Mouse (Mus musculus) MEL (cell line): ENCODE measurements at regions not wholly inside any gene's neighbourhood (a gene's known extent, or its start where the extent isn't known, plus 50 kb on each side); places are given as distances from the start of the nearest gene placed in this dataset.

Experiments used
- CHD2 ChIP-seq: IDR thresholded peaks from 2 replicates; pipeline ENCODE4 v1.6.1; 2011; ENCODE audit warnings: low read length, improper control_type of control experiment
- CTCF ChIP-seq, 3 experiments: IDR thresholded peaks in 2 of 3; conservative IDR thresholded peaks in 1 of 3; 2 replicates each; pipeline ENCODE4 v1.5.1; 2011 to 2012; ENCODE audit warnings: low read length in 3 of 3, low read depth in 2 of 3, mild to moderate bottlenecking in 2 of 3, improper control_type of control experiment in 1 of 3, inconsistent platforms in 1 of 3, mixed read lengths in 1 of 3, moderate library complexity in 1 of 3; ENCODE audit not compliant: control insufficient read depth in 1 of 3, insufficient read depth in 1 of 3, poor library complexity in 1 of 3, severe bottlenecking in 1 of 3
- ETS1 ChIP-seq: IDR thresholded peaks from 2 replicates; pipeline ENCODE4 v1.6.1; 2012; ENCODE audit warnings: low read depth, mild to moderate bottlenecking, inconsistent platforms, low read length, improper control_type of control experiment, moderate library complexity
- HCFC1 ChIP-seq: IDR thresholded peaks from 2 replicates; pipeline ENCODE4 v1.6.1; 2012; ENCODE audit warnings: low read depth, mild to moderate bottlenecking, inconsistent platforms, low read length, improper control_type of control experiment, moderate library complexity
- MAFK ChIP-seq: IDR thresholded peaks from 2 replicates; pipeline ENCODE4 v1.6.1; 2011; ENCODE audit warnings: low read depth, mild to moderate bottlenecking, low read length, improper control_type of control experiment, borderline replicate concordance
- MAX ChIP-seq: IDR thresholded peaks from 2 replicates; pipeline ENCODE4 v1.6.1; 2011; ENCODE audit warnings: low read length, improper control_type of control experiment
- MXI1 ChIP-seq: IDR thresholded peaks from 2 replicates; pipeline ENCODE4 v1.6.1; 2011; ENCODE audit warnings: mild to moderate bottlenecking, low read depth, low read length, improper control_type of control experiment
- NELFE ChIP-seq: IDR thresholded peaks from 2 replicates; pipeline ENCODE4 v1.6.1; 2011; ENCODE audit warnings: low read depth, low read length, improper control_type of control experiment
- POLR2A ChIP-seq, 2 experiments: IDR thresholded peaks; 2 replicates each; pipeline ENCODE4 v1.6.1; 2011 to 2012; ENCODE audit warnings: low read length in 2 of 2, mild to moderate bottlenecking in 2 of 2, control low read depth in 1 of 2, improper control_type of control experiment in 1 of 2, low read depth in 1 of 2, moderate library complexity in 1 of 2; ENCODE audit not compliant: control insufficient read depth in 1 of 2, insufficient read depth in 1 of 2, poor library complexity in 1 of 2
- RCOR1 ChIP-seq: IDR thresholded peaks from 2 replicates; pipeline ENCODE4 v1.6.1; 2012; ENCODE audit warnings: low read depth, mild to moderate bottlenecking, inconsistent platforms, low read length, improper control_type of control experiment
- SIN3A ChIP-seq: IDR thresholded peaks from 2 replicates; pipeline ENCODE4 v1.6.1; 2012; ENCODE audit warnings: low read length, improper control_type of control experiment, inconsistent platforms
- TAL1 ChIP-seq: IDR thresholded peaks from 2 replicates; pipeline ENCODE4 v1.6.1; 2012; ENCODE audit warnings: mild to moderate bottlenecking, inconsistent platforms, low read length, moderate library complexity, mixed read lengths
- TBP ChIP-seq: IDR thresholded peaks from 2 replicates; pipeline ENCODE4 v1.8.0; 2011; ENCODE audit warnings: low read depth, low read length, improper control_type of control experiment

DNA sequence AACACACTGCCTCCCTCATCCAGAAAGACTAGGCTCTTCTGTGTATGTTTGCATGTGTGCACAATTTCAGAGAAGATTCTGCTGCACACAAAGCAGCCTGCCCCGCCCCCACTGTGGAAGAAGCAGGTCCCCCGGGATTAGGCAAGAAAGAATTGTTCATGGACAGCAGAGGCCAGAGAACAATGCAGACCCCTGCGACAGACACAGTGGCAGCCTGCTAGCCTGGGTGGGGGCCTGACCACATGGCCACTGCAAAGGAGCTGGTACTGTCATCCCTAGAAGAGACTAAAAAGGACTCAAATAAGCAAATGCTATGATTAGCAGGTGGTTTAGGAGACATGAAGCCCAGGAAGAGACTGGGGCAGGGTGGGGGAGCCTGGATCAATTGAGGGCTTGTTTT lies 329.7 kb upstream of the Onecut1 start:
- TF ChIP-seq SIN3A, result no peak
- TF ChIP-seq CTCF (IDR thresholded peaks at IDR 0.05 in 2 of 3, conservative IDR thresholded peaks at IDR 0.05 in 1 of 3; ENCODE audit: control insufficient read depth in 1 of 3, insufficient read depth in 1 of 3, low read depth in 2 of 3, low read length in 3 of 3, poor library complexity in 1 of 3, severe bottlenecking in 1 of 3), result no peak
- TF ChIP-seq MAX, result no peak
- TF ChIP-seq ETS1, result no peak
- no peak for TF ChIP-seq TAL1
- TF ChIP-seq CHD2, result no peak
- TF ChIP-seq RCOR1, result no peak
- TF ChIP-seq HCFC1, result no peak
- no peak for TF ChIP-seq POLR2A (IDR thresholded peaks at IDR 0.05; ENCODE audit: control insufficient read depth in 1 of 2, insufficient read depth in 1 of 2, low read depth in 1 of 2, low read length in 2 of 2, poor library complexity in 1 of 2)
- TF ChIP-seq MXI1, result no peak
- no peak for TF ChIP-seq TBP
- TF ChIP-seq MAFK, result no peak
- no peak for TF ChIP-seq NELFE
